Mouse (Mus musculus) Patski (cell line): ENCODE results near the gene P3h3. TPM values are rescaled to one million over a fixed set of nuclear protein-coding genes. Genes with fewer than 3 reads are reported as not detected.
A peak's percentile ranks its signal among the peaks of the same experiment; 100 is the strongest.

Source experiments
- ATAC-seq: fragments of 100-300 bp; one replicate; pipeline ENCODE4 v1.8.0; 2021
- CTCF ChIA-PET: fragments of 350-600 bp; sonication (Branson Sonifier 250); formaldehyde crosslinking; loops from one replicate; lab custom pipeline; 2022; ENCODE audit warnings: inconsistent platforms; lab: Charles Lee
- POLR2A ChIA-PET: fragments of 350-600 bp; sonication (Branson Sonifier 250); formaldehyde crosslinking; loops from one replicate; lab custom pipeline; 2022; ENCODE audit warnings: antibody characterized with exemption, inconsistent platforms; lab: Charles Lee
- DNase-seq: peaks from one replicate; pipeline ENCODE4 v3.0.0-alpha.2; 2011; ENCODE audit warnings: low read depth, low spot score
- H3K27me3 ChIP-seq: fragments of 371-371 bp; one replicate; pipeline ENCODE4 v1.5.1; 2021
- CTCF ChIP-seq: fragments of 100-300 bp; IDR thresholded peaks from one replicate; pipeline ENCODE4 v1.5.1; 2021
- in situ Hi-C: fragments of 300-500 bp; cut with MboI; formaldehyde crosslinking; loops from 3 replicates; pipeline ENCODE4 v1.11.1; 2018; ENCODE audit warnings: low pct_unique_long_range_greater_than_20kb, mixed read lengths
- polyA plus RNA-seq: library from polyadenylated mRNA; unstranded; gene quantifications from one replicate; pipeline ENCODE4 v1.2.3, GENCODE M21; 2021

Gene P3h3
- polyA plus RNA-seq, 1 experiment from 2014 or later: 15.1 TPM

DNA sequence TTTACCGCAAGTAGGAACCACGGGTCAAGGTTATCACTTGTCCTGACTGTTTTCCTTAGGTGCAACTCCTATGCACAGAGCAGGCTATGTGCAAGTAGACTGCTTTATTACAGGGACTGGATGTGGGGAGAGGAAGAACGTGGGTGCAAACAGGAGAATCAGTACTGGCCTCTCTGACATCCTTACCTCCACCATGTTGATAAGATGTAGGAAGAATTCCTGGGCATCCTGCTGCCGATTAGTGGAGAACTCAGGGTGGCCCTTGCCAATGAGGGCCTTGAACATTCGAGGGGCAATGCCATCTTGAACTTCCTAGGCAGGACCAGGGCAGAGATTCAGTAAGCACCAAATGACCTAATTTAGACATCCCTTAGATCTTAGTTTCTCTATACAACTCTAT, 36.7 kb downstream of the P3h3 start:
- POLR2A ChIA-PET: no interaction called here
- H3K27me3 ChIP-seq: no peaks in the 10 kb centered on the region
- in situ Hi-C loops: no loop called here
- ATAC-seq (no peak), DNase-seq (no peak)
- no peak for TF ChIP-seq CTCF
- CTCF ChIA-PET: interaction anchor here (1.5 kb wide), 1 partner anchor 11 kb away, joined by 4 read pairs; no protein-coding TSS in a partner anchor

DNA sequence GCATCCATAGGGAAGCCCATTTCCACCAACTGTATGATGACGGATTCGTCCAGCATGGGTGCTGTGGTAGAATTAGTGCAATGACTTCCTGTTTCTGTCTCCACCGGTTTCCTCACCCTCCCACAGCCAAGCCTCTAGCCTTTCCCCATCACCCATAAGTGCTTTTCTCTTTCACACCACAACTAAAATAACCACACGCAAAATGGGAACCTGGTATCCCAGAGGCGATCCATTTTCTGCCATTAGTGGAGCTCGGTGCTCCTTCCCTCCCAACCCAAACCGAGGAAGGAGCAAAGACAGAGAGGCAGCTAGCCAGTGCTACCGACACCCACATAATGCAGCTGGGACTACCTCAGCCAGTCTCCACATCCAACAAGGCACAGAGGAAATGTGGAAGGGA, 39.6 kb downstream of the P3h3 start:
- no peaks in the 10 kb centered on the region for H3K27me3 ChIP-seq
- ATAC-seq (no peak), DNase-seq (no peak)
- TF ChIP-seq CTCF: no peak
- ChIA-PET POLR2A (interaction anchor here (0.6 kb wide), 1 partner anchor 9 kb away, joined by 3 read pairs; no protein-coding TSS in a partner anchor), CTCF (no interaction called here)
- in situ Hi-C loops: no loop called here

DNA sequence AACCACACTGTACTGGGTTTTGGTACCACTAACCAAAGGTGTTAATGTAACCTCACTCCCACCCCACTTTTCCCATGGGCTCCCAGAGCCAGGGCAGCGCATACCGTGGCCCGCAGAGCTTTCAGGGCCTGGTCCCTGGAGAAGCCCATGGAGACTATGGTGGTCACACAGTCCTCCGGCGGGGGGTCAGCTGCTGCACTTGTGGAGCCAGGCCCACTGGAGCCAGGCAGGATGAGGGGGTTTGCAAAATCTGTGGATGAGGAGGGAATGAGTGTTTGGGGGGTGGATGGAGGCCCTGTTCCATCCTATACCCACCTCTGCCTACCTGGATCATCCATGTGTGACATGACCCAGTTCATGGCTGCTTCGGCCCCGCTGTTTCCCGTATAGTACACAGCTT, 40.0 kb downstream of the P3h3 start:
- no peak for TF ChIP-seq CTCF
- in situ Hi-C loops: no loop called here
- ChIA-PET POLR2A (no interaction called here), CTCF (no interaction called here)
- H3K27me3 ChIP-seq: no peaks in the 10 kb centered on the region
- no peak for DNase-seq
- no peak for ATAC-seq

DNA sequence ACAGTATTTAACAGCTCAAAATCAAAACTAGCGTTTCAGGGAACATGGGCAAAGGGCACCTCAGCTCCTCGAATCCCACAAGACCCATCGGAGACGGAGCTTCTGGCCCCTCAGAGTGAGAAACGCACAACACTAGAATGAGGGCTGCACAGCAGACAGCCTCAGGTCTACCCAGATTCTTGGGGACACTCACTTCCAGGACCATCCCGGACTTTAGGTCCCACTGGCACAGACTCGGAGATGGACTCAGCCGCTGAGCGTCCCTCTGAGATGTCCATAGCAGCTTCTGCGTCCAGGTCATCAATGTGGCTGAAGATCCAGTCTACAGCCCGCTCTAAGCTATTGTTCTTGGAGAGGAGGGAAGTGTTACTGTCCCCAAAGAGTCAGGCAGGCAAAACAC, 40.4 kb downstream of the P3h3 start:
- H3K27me3 ChIP-seq: no peaks in the 10 kb centered on the region
- TF ChIP-seq CTCF: no peak
- ATAC-seq: no peak
- in situ Hi-C loops: no loop called here
- CTCF ChIA-PET: interaction anchor here (0.9 kb wide), 1 partner anchor 10 kb away, joined by 3 read pairs; no protein-coding TSS in a partner anchor
- no peak for DNase-seq
- POLR2A ChIA-PET: no interaction called here

DNA sequence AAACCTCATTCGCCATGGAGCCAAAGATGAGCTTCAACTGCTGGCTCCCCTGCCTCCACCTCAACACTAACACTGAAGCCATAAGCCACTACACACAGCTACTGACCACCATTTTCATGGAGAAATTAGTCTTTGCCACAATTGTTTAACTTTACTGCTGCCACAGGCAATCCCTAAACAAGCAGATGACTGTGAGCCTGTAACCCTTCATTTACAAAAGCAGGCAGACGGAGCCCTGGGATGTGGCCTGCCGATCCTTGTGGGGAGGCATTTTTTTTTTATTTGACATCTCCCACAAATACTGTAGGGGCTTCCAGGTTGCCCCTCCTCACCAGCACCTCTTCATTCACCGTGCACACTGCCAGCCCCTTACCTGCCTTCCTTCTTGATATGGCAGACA, 40.9 kb downstream of the P3h3 start:
- ChIA-PET CTCF (interaction anchor here (0.9 kb wide), 1 partner anchor 10 kb away, joined by 3 read pairs; no protein-coding TSS in a partner anchor), POLR2A (no interaction called here)
- in situ Hi-C loops: no loop called here
- no peaks in the 10 kb centered on the region for H3K27me3 ChIP-seq
- DNase-seq (no peak), ATAC-seq (no peak)
- TF ChIP-seq CTCF: no peak

DNA sequence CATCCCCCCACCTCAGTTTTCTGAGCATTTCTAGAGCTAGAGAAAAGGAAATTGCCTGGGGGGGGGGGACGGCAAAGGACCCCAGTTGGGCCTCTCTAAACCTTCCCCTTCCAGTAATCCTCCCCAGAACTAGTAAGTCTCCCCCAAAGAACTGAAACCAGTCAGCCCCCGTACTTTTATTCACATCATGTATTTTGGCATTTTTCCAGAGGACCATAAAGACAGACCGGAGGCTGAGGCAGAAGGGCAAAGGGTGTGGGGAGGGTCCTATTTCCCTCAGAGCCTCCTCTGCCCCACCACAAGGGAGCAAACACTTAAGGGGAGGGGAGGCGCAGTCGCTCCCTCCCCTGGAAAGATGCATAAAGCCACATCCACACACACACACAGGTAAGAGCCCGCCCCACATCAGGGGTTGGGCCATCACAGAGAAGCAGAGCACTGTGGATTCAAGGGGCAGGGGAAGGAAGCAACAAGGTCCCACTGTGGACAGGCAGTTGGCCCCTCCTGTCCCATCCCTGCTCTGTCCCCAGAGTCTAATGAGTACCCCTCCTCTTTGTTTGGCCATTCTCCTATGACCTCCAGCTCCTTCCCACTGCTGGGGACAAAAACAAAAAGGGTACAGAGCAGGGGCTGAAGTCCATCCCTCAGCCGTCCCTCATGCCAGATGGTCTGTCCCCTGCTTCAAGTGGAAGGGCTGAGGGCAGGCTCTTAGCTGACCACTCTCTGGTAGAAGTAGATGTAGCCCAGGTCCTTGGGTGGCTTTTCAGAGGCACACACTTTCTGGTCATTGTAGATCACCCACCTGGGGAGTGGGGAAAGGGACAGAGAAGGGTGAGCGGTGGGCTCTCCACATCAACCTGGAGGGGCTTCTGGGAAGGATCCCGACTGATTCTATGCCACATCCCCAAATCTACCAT, 42.4 kb downstream of the P3h3 start:
- ChIA-PET CTCF (no interaction called here), POLR2A (interaction anchor here (0.6 to 1.2 kb wide), 3 partner anchors 9 to 183 kb away, joined by 3 to 4 read pairs (median 3); no protein-coding TSS in a partner anchor)
- ATAC-seq: no peak
- no peaks in the 10 kb centered on the region for H3K27me3 ChIP-seq
- no peak for TF ChIP-seq CTCF
- in situ Hi-C loops: no loop called here
- no peak for DNase-seq

DNA sequence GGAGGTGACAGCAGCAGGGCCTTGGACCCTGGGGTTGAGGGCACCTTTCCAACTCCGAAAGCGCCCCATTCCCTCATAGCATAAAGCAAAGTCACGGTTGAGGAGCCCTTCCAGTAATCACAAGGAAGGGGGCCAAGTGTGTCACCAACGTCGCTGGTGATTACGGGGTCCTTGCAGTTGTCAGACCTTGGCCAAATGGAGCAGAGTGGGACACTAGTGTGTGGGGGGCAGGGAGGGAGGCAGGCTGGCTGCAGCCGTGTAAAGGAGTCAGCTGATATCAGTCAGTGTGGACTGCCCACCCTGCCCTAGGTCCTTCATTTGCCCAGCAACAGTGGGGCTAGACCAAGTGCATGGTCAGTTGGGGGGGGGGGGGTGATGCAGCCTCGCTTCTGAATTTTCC, 43.1 kb downstream of the P3h3 start:
- DNase-seq: no peak
- ChIA-PET CTCF (no interaction called here), POLR2A (interaction anchor here (0.6 to 1.2 kb wide), 3 partner anchors 10 to 184 kb away, joined by 3 to 4 read pairs (median 3); no protein-coding TSS in a partner anchor)
- no peak for TF ChIP-seq CTCF
- ATAC-seq: no peak
- in situ Hi-C loops: no loop called here
- H3K27me3 ChIP-seq: no peaks in the 10 kb centered on the region

DNA sequence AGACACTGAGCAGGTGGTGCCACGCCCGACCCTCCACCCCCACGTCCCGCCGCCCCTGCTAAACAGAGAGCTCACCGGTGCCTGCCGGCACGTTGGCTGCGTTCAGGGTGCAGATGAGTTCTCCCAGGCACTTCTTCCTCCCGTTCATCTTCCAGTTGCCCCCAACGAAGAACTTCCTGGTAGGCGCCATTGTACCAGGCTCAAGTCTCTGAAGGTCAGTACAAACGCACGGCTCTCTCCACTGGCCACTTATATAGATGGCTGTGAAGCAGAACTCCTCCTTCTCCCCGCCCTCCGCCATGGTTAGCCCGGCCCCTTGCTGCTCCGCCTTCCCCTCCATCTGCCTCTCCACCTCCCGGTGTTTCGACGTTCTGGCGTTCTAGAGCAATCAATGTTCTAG, 43.6 kb downstream of the P3h3 start, which contains the start of gene Tpi1:
Tpi1 (minus strand) TSS at position 364 of the 400 bp plus-strand sequence.
- in situ Hi-C loops: no loop called here
- DNase-seq (no peak), ATAC-seq (peak; percentile 70)
- ChIA-PET POLR2A (interaction anchor here (0.6 to 6.4 kb wide), 5 partner anchors 8 to 157 kb away, joined by 3 to 27 read pairs (median 4); partner anchors contain the start of genes Cdca3 and Usp5), CTCF (interaction anchor here (0.9 kb wide), 1 partner anchor 8 kb away, joined by 3 read pairs; no protein-coding TSS in a partner anchor)
- no peaks in the 10 kb centered on the region for H3K27me3 ChIP-seq
- no peak for TF ChIP-seq CTCF

DNA sequence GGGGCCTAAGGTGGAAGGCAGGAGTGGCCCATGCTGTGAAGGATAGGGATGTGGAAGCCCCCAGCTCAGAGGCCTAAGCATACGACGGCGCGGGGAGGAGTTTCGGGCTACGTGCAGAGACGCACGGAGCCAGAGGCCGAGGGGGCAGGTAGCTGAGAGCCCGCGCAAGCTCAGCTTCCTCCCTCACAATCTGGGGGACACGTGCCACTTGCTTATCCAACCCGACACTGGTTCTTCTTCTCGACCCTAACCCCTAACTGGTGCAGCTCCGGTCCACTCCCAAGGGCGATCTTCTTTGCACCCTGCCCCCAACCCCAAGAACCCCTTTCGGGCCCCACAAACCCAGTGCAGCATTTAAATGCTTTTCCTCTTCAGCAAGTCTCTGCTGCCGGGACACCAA, 44.1 kb downstream of the P3h3 start:
- DNase-seq (no peak), ATAC-seq (no peak)
- no peaks in the 10 kb centered on the region for H3K27me3 ChIP-seq
- CTCF ChIA-PET: interaction anchor here (0.9 kb wide), 1 partner anchor 9 kb away, joined by 3 read pairs; no protein-coding TSS in a partner anchor
- in situ Hi-C loops: no loop called here
- TF ChIP-seq CTCF: no peak
- POLR2A ChIA-PET: interaction anchor here (0.6 to 6.4 kb wide), 5 partner anchors 8 to 157 kb away, joined by 3 to 27 read pairs (median 4); partner anchors contain the start of genes Cdca3 and Usp5

DNA sequence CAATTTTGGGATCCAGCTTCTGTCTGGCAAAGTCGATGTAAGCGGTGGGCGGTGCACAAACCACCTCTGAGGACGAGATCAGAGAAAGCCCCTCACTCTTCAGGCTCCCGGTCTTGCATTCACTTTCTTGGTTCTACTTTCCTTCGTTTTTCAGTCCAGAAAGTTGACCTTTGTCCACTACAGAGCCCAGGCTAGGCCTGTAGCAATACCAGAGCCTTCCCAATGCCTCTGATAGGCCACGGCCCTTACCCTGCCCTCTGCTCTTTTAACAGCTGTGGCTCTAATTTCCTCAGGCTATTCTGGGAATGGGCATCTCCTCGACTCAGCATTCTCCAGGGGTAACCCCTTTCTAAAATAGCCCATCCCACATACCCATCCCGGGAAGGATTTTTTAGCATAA, 44.7 kb downstream of the P3h3 start:
- TF ChIP-seq CTCF: no peak
- in situ Hi-C loops: no loop called here
- ChIA-PET CTCF (no interaction called here), POLR2A (interaction anchor here (1.3 to 6.4 kb wide), 3 partner anchors 11 to 117 kb away, joined by 3 to 27 read pairs (median 6); partner anchors contain the start of genes Cdca3 and Usp5)
- H3K27me3 ChIP-seq: no peaks in the 10 kb centered on the region
- no peak for DNase-seq
- no peak for ATAC-seq
